Mouse (Mus musculus): Measurements from ENCODE around the gene Aifm2.

Gene Aifm2

DNA sequence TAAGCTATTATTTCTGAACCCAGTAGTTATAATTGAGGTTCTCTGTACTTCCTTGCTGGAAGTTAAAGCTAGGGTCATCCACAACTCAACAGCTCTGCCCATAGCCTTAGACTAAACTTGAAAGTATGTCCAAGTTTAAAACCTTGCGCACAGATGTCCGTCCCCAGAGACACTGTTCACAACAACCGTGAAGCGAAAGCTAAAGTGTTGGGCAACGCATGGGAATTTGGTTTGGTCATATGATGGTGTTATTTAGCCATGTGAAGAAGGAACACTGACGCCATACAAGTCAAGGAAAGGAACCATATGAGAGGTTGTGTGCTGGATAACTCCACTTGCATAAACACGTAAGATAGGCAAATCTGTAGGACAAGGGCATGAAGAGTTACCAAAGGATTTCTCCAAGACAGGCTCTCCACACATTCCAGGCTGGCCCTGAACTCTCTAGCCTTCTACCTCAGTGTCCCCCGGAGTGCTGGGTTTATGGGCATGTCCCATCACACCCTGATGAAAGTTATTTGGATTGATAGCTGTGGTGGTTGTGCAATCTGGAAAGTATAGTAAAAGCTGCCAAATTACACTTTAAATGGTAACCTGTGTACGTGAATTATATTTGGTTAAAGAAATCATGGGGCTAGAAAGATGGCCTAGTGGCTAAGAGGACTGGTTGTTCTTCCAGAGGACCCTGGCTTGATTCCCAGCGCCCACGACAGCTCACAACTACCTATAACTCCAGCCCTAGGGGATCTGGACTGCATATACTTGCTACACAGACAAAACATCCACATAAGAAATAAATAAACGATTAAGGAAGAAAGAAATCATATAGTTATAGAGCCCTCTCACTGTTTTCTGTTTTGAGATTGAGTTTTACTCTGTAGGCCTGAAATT lies 2.6 kb downstream of the Aifm2 start:
- no peak for DNase-seq

- DNase-seq: no peak
Observed at GRCm38 (mm10) chr10:61720331-61720730, 5.3 kb downstream of the Aifm2 start.

DNA sequence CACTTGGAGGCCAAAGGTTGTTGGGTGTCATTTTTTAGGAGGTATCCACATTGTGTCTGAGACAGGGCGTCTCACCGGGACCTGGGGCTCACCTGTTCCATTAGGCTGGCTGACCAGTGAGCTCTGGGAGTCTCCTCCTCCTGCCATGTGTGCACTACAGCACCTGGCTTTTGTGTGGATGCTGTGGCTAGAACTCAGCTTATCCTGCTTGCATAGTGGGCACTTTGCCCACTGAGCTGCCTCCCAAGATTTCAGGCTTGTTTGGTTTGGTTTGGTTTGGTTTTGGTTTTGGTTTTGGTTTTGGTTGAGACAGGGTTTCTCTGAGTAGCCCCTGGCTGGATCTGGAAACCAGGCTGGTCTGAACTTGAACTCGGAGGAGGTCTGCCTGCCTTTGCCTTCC lies 7.2 kb downstream of the Aifm2 start:
- no peak for DNase-seq

DNA sequence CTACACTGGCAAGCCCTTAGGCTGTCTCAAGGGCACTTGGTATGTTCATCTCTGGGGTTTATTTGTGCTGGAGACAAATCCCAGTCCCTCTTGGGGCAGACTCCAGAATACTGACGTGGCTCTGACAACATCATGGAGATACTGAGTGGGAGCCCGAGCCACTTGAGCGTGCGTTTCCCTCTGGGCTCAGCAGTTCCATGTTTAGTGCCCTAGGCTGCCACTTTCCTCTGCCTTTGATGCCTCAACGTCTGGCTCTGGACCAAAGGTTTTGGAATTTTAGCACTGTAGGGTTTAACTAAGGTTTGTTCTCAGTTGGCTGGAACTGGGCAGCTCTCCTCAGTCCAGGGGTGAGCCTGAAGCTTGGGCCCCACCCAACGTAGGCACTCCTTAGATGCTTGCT lies 8.2 kb downstream of the Aifm2 start:
- DNase-seq: no peak

DNA sequence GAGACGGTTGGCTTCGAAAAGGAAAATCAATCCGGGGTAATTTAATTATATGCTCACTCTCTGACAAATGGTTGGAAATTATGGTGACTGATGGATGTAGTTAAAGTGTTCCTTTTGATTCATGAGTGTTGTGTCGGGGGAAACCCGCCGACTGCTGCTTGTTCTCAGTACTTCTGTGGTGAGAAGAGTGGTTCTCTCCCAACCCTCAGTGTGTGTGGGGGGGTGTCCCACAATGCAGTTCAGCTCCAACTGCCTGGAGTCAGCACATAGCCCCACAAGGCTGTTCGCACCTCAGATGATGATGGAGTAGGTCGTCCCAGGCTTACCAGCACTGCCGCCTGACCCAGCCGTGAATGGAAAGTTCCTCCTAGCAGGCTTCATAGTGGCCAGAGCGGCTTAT lies 14.1 kb downstream of the Aifm2 start:
- DNase-seq: no peak

DNA sequence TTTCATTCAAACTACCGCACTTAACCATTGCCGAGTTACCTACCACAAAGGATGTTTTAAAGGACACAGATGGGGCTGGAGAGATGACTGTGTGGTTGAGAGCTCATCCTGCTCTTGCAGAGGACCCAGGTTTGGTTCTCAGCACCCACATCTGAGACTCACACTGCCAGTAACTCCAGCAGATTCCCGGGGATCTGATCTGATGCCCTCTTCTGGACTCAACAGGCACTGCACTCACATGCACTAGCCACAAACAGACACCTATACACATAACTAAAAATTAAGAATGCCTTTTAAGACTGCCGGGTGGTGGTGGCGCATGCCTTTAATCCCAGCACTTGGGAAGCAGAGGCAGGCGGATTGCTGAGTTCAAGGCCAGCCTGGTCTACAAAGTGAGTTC lies 15.1 kb downstream of the Aifm2 start:
- no peak for DNase-seq

GRCm38 (mm10) chr10:61734377-61734776 lies 19.3 kb downstream of the Aifm2 start:
- DNase-seq: peak; percentile 58

DNA sequence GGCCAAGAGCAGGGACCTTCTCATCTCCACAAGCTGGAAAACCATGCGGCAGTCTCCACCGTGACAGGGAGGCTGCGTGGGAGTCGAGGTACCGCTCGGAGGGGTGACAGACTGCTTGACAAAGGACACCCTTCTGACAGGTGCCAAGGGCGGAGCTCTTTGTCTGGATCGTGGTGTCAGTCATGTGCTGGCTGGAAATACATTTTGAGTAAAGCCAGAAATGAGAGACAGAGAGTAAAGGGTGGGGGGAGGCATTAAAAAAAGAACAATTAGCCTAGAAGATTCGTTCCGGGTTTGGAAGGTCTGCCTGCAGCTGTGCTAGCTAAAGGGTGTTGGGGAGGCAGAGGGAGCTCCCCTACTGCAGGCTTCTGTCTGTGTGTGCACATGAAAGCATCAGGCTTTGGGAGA lies 21.6 kb downstream of the Aifm2 start:
- DNase-seq: no peak

- DNase-seq: no peak
Observed at GRCm38 (mm10) chr10:61737537-61737936, 22.5 kb downstream of the Aifm2 start.

GRCm38 (mm10) chr10:61738126-61738525 lies 23.1 kb downstream of the Aifm2 start:
- no peak for DNase-seq

DNA sequence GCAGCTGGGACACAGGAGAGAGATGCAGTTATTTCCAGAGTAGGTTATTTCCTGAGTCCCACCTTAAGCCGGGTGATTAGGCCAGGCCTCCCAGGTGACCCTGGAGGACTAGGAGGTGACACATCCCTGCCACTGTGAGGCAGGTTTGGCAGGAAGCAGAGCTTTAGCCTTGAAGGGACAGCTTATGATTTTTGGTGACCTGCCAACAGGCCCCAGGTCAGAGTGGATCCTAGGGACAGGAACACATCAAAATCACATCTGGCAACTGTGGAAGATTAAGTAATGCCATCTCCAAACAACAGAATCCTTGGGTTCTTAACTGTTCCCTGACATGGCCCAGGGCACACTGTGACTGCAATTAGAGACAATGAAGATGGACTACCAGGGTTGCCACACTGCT lies 26.2 kb downstream of the Aifm2 start:
- no peak for DNase-seq

GRCm38 (mm10) chr10:61741873-61742272 lies 26.8 kb downstream of the Aifm2 start:
- no peak for DNase-seq

DNA sequence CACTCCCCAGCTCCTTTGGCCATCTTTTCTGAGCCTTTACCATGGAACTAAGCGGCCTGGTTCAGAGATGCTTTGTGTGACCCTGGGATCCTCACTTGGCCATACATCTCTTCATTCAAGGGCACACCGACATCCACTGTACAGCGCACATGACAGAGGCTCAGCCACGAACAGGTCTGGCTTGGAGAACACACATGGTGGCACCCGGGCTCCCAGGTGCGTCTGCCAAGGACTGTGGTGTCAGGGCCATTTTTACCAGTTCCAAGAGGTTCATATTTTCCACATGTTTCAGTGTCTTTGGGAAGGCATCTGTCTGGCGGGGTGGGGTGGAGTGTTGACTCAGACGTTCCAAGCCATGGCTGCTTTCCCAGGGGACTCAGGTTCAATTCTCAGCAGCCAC lies 27.3 kb downstream of the Aifm2 start:
- no peak for DNase-seq

- DNase-seq: peak; percentile 67
Observed at GRCm38 (mm10) chr10:61745133-61745532, 30.1 kb downstream of the Aifm2 start.

DNA sequence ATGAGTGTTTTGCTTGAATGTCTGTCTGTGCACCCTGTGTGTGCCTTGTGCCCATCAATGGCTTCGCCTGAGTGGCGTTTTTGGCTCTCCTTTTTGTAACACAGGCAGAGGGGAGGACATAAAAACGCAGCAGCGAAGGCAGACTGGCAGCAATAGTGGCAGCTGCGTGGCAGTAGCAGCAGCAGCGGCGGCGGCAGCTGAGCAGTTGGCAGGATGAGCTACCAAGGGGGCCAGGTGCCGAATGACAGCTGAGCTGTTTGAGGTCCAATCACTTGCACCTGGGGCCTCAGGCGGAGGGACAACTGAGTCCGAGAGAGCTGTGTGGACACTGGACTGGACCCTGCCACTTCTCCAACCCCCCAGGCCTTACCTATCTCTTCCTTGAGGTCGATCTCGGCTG lies 32.2 kb downstream of the Aifm2 start:
- no peak for DNase-seq

- DNase-seq: no peak
Observed at GRCm38 (mm10) chr10:61750014-61750413, 35.0 kb downstream of the Aifm2 start.

GRCm38 (mm10) chr10:61751534-61752219 lies 36.6 kb downstream of the Aifm2 start:
- DNase-seq: peak; percentile 88

DNA sequence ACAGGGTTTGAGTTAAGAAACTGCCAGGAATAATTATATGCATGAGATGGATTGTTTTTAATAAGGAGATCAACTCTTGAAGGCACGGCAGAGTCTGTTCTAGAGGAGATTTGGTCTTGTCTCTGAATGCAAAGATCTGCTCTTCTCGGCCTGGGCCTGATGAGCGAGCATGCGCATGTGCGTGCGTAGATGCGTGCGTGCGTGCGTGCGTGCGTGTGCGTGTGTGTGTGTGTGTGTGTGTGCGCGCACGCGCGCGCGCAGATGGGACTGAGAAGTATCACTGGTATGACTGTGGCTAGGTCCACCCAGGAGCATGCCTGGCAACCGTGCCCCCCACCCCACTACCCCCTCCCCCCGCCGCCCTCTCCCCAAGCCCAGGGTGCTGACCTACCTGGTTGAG lies 38.0 kb downstream of the Aifm2 start:
- no peak for DNase-seq

DNA sequence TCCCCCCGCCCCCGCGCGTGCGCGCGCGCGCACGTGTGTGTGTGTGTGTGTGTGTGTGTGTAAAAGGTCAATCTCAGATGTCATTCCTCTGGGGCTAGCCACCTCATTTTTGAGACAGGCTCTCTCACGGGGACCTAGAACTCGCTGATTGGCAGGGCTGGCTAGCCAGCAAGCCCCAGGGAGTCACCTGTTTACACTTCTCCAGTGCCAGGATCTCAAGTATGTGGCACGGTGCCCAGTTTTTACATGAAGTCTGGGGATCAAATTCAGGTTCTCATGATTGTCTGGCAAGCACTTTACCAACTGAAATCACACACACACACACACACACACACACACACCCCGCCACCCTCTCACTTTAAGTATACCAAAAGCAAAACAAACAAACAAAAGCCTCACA lies 42.0 kb downstream of the Aifm2 start:
- peak; percentile 75 for DNase-seq

- DNase-seq: no peak
Observed at GRCm38 (mm10) chr10:61758904-61759303, 43.8 kb downstream of the Aifm2 start.

GRCm38 (mm10) chr10:61759869-61760268 lies 44.8 kb downstream of the Aifm2 start:
- DNase-seq: peak; percentile 36

DNA sequence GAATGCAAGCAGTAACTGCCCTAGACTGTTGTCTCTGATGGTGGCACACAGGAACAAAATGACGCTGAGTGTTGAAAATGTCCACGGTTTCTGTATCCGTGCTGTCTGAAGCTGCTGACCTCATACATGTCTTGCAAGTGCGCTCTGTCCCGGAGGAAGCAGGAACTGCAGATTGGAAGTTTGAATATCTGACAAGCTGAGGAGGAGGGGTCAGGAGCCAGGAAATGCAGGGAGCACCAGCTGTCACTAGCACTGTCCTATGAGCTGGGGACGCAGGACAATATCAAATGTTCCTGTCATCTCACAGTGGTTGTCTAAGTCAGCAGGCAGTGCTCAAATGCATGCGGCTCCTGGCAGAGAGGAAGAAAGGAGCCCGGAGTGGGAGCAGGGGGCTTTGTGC lies 49.6 kb downstream of the Aifm2 start:
- DNase-seq: peak; percentile 46

GRCm38 (mm10) chr10:61765558-61765957 lies 50.5 kb downstream of the Aifm2 start:
- DNase-seq: no peak

DNA sequence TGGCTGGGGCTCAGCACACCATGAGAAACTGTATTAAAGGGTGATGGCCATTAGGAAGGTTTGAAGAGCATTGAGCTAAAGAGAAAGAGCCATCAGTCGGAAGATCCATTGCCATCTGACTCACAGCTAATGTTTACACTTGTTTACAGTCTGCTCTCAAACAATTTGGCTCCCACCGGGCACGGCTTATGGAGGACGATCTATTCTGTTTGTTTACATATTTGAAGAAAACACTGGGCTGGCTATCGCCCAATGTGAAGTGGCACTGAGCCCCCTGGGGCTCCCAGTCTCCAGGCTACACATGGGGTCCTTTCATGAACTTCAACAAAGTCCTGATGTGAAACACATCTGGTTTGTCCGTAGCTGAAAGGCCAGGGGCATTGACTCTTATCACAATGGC lies 51.7 kb downstream of the Aifm2 start:
- no peak for DNase-seq
